Mouse (Mus musculus): ENCODE measurements around the gene Naa80.
"Not testable (repeated sequence)": the region's sequence is repeated elsewhere in the genome, so short reads cannot be mapped to it uniquely, and the experiment has no call there.

Naa80 gene

GRCm38 (mm10) chr9:107551117-107551889, 27.4 kb upstream of the Naa80 start, which contains the start of gene Rassf1:
TSS of gene Rassf1 (plus strand) at chr9:107551555.
- in situ Hi-C loops (cut with MboI) = no loop called here

GRCm38 (mm10) chr9:107551890-107552355, 26.8 kb upstream of the Naa80 start:
- in situ Hi-C loops (cut with MboI) = no loop called here

- in situ Hi-C loops (cut with MboI) = no loop called here
Measured at GRCm38 (mm10) chr9:107552690-107553393, 25.8 kb upstream of the Naa80 start.

- in situ Hi-C loops (cut with MboI) = no loop called here
Measured at GRCm38 (mm10) chr9:107553541-107554318, 25.0 kb upstream of the Naa80 start.

GRCm38 (mm10) chr9:107554319-107554825, 24.3 kb upstream of the Naa80 start:
- in situ Hi-C loops (cut with MboI) = no loop called here

- in situ Hi-C loops (cut with MboI) = no loop called here
Measured at GRCm38 (mm10) chr9:107555031-107555457, 23.6 kb upstream of the Naa80 start.

GRCm38 (mm10) chr9:107555701-107556100, 23.0 kb upstream of the Naa80 start:
- in situ Hi-C loops (cut with MboI) = no loop called here

GRCm38 (mm10) chr9:107556346-107556745, 22.3 kb upstream of the Naa80 start:
- in situ Hi-C loops (cut with MboI) = no loop called here

GRCm38 (mm10) chr9:107563029-107563581, 15.6 kb upstream of the Naa80 start, which contains the start of gene Tusc2:
TSS of gene Tusc2 (plus strand) at chr9:107563255.
- in situ Hi-C loops (cut with MboI) = no loop called here

- in situ Hi-C loops (cut with MboI) = not testable (repeated sequence)
Measured at GRCm38 (mm10) chr9:107565556-107565955, 13.1 kb upstream of the Naa80 start.

- in situ Hi-C loops (cut with MboI) = no loop called here
Measured at GRCm38 (mm10) chr9:107566041-107566709, 12.5 kb upstream of the Naa80 start.

GRCm38 (mm10) chr9:107566855-107567254, 11.8 kb upstream of the Naa80 start:
- in situ Hi-C loops (cut with MboI) = no loop called here

GRCm38 (mm10) chr9:107567702-107568319, 10.9 kb upstream of the Naa80 start, which contains the start of gene Hyal2:
TSS of gene Hyal2 (plus strand) at chr9:107567945.
- in situ Hi-C loops (cut with MboI) = no loop called here

GRCm38 (mm10) chr9:107568331-107569261, 10.1 kb upstream of the Naa80 start:
- in situ Hi-C loops (cut with MboI) = no loop called here

GRCm38 (mm10) chr9:107569270-107569669, 9.4 kb upstream of the Naa80 start:
- in situ Hi-C loops (cut with MboI) = no loop called here

- in situ Hi-C loops (cut with MboI) = no loop called here
Measured at GRCm38 (mm10) chr9:107570016-107570415, 8.7 kb upstream of the Naa80 start.

GRCm38 (mm10) chr9:107570845-107571244, 7.8 kb upstream of the Naa80 start:
- in situ Hi-C loops (cut with MboI) = no loop called here

- in situ Hi-C loops (cut with MboI) = no loop called here
Measured at GRCm38 (mm10) chr9:107571534-107572326, 7.0 kb upstream of the Naa80 start.

GRCm38 (mm10) chr9:107572327-107572662, 6.4 kb upstream of the Naa80 start:
- in situ Hi-C loops (cut with MboI) = no loop called here
